Mouse (Mus musculus) midbrain, embryonic 13.5 days (tissue): ENCODE results near the gene Samd13. TPM values are rescaled to one million over a fixed set of nuclear protein-coding genes. Genes with fewer than 3 reads are reported as not detected.

Source experiments
- ATAC-seq: fragments of 200-750 bp; cut with Nextera tagmentation; 2 replicates; pipeline ENCODE4 v1.8.0; 2017; ENCODE audit warnings: mild to moderate bottlenecking, moderate TSS enrichment, moderate library complexity
- H3K27ac ChIP-seq: fragments of 300-500 bp; sonication (generic); 2 replicates; pipeline ENCODE4 v1.5.1; 2015; ENCODE audit warnings: inconsistent platforms, mild to moderate bottlenecking, moderate library complexity
- H3K27me3 ChIP-seq: fragments of 300-500 bp; sonication (generic); 2 replicates; pipeline ENCODE4 v1.6.1; 2015; ENCODE audit warnings: mild to moderate bottlenecking, inconsistent platforms
- H3K36me3 ChIP-seq: fragments of 300-500 bp; sonication (generic); 2 replicates; pipeline ENCODE4 v1.6.1; 2015; ENCODE audit warnings: mild to moderate bottlenecking, inconsistent platforms
- H3K4me1 ChIP-seq: fragments of 300-500 bp; sonication (generic); replicated peaks from 2 replicates; pipeline ENCODE4 v1.6.1; 2015; ENCODE audit warnings: inconsistent platforms
- H3K4me2 ChIP-seq: fragments of 300-500 bp; sonication (generic); replicated peaks from 2 replicates; pipeline ENCODE4 v1.6.1; 2015; ENCODE audit warnings: moderate library complexity, mild to moderate bottlenecking, inconsistent platforms
- H3K4me3 ChIP-seq: fragments of 300-500 bp; sonication (generic); replicated peaks from 2 replicates; pipeline ENCODE4 v1.5.1; 2015; ENCODE audit warnings: mild to moderate bottlenecking, inconsistent platforms
- H3K9ac ChIP-seq: fragments of 300-500 bp; sonication (generic); replicated peaks from 2 replicates; pipeline ENCODE4 v1.6.1; 2015; ENCODE audit warnings: mild to moderate bottlenecking, inconsistent platforms
- H3K9me3 ChIP-seq: fragments of 300-500 bp; sonication (generic); 2 replicates; pipeline ENCODE4 v1.6.1; 2016; ENCODE audit warnings: mild to moderate bottlenecking, inconsistent platforms
- WGBS: fragments of 180-500 bp; shearing (Covaris S2); methylation state at CpG from one replicate; pipeline ENCODE4 v1.1.7; 2015; 5-methylcytosine and 5-hydroxymethylcytosine counted together
- polyA plus RNA-seq: library from polyadenylated mRNA; unstranded; fragments of >200 nt; fragmentation: Nextera tagmentation; extraction: Ambion mirVana; gene quantifications from 2 replicates; pipeline ENCODE4 v1.2.1, GENCODE M21; 2015

Samd13 gene
- polyA plus RNA-seq, 1 experiment from 2014 or later: 0.52 TPM

GRCm38 (mm10) chr3:146661001-146661400 lies 24.4 kb downstream of the Samd13 start:
- Histone ChIP-seq H3K27me3 (no peaks in the 10 kb centered on the region), H3K27ac (no peak overlapping the region), H3K4me3 (no peak overlapping the region), H3K36me3 (no peaks in the 10 kb centered on the region), H3K9me3 (no peaks in the 10 kb centered on the region), H3K4me2 (no peak overlapping the region), H3K4me1 (no peaks in the 10 kb centered on the region), H3K9ac (no peak overlapping the region)
- WGBS: 79% methylated on average over 6 of the region's 6 CpGs
- no peak for ATAC-seq

GRCm38 (mm10) chr3:146659321-146659720 lies 26.1 kb downstream of the Samd13 start:
- H3K9me3 ChIP-seq: no peaks in the 10 kb centered on the region
- no peak overlapping the region for H3K4me3 ChIP-seq
- H3K9ac ChIP-seq: no peak overlapping the region
- no peaks in the 10 kb centered on the region for H3K4me1 ChIP-seq
- no peaks in the 10 kb centered on the region for H3K36me3 ChIP-seq
- ATAC-seq: no peak
- H3K27ac ChIP-seq: no peak overlapping the region
- no peak overlapping the region for H3K4me2 ChIP-seq
- WGBS: 95% methylated on average over 5 of the region's 5 CpGs
- no peaks in the 10 kb centered on the region for H3K27me3 ChIP-seq

DNA sequence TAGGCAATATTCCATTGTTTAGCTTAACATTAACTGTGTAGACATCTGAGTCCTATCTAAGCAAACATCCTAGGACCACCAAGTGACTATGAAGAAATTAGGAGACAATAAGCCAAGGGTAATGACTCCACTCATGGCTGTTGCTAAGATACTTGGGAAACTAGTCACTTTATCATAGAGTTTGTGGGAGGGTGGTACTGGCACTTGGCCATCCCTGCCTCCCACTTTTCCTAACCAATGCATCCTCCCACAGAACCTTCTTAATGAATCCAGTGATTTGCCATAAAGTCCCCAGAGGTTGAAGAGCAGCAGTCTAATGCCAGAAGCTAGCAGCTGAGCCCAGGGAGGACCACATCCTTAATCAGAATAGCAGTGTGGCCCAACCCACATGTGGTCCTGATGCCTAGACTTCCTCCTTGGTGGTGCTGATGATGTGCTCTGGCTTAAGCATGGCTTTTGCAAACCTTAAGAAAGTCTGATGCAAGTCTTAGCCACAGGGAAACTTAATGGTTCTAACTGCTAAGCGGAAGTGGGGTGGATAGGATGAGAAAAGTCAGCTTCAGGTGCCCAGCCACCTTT lies 27.2 kb downstream of the Samd13 start:
- Histone ChIP-seq H3K4me3 (no peak overlapping the region), H3K27ac (no peak overlapping the region), H3K4me1 (no peaks in the 10 kb centered on the region), H3K9ac (no peak overlapping the region), H3K4me2 (no peak overlapping the region), H3K9me3 (no peaks in the 10 kb centered on the region), H3K27me3 (no peaks in the 10 kb centered on the region), H3K36me3 (no peaks in the 10 kb centered on the region)
- no peak for ATAC-seq
- 88% methylated on average over 1 of the region's 1 CpGs for WGBS

- no peaks in the 10 kb centered on the region for H3K27me3 ChIP-seq
- no peaks in the 10 kb centered on the region for H3K36me3 ChIP-seq
- no peak overlapping the region for H3K4me2 ChIP-seq
- ATAC-seq: no peak
- no peak overlapping the region for H3K9ac ChIP-seq
- no peak overlapping the region for H3K27ac ChIP-seq
- H3K4me1 ChIP-seq: no peaks in the 10 kb centered on the region
- 92% methylated on average over 5 of the region's 5 CpGs for WGBS
- H3K4me3 ChIP-seq: no peak overlapping the region
- no peaks in the 10 kb centered on the region for H3K9me3 ChIP-seq
Observed at GRCm38 (mm10) chr3:146657433-146657832, 28.0 kb downstream of the Samd13 start.

DNA sequence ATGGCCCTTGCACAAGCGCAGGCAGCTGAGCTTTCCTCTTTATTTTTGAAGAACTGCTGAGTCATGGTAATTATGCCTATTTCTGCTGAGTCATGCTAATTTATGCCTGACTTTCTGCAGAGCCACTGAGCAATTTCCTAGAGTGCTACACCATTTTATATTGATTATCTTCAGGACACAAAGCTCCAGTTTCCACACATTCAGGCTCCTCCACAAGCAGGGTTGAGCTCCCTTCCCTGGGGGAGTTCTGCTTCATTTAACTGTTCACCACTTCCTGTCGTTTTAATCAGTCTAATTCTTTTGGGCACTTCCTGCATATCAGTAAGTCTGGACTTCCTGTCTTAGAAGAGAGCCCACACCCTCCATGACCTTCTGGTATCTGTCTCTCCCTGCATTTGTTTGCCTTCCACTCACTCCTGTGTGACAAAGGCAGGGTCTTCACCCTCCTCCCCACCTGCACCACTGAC lies 30.2 kb downstream of the Samd13 start:
- H3K4me3 ChIP-seq: no peak overlapping the region
- H3K27ac ChIP-seq: no peak overlapping the region
- H3K27me3 ChIP-seq: no peaks in the 10 kb centered on the region
- WGBS: 79% methylated on average over 2 of the region's 2 CpGs
- no peak overlapping the region for H3K4me2 ChIP-seq
- no peaks in the 10 kb centered on the region for H3K9me3 ChIP-seq
- H3K4me1 ChIP-seq: no peaks in the 10 kb centered on the region
- no peak for ATAC-seq
- H3K36me3 ChIP-seq: no peaks in the 10 kb centered on the region
- H3K9ac ChIP-seq: no peak overlapping the region

GRCm38 (mm10) chr3:146653692-146654091 lies 31.7 kb downstream of the Samd13 start:
- no peak for ATAC-seq
- no peaks in the 10 kb centered on the region for H3K27me3 ChIP-seq

GRCm38 (mm10) chr3:146652431-146652830 lies 33.0 kb downstream of the Samd13 start:
- no peaks in the 10 kb centered on the region for H3K27me3 ChIP-seq
- no peak for ATAC-seq
- H3K36me3 ChIP-seq: no peaks in the 10 kb centered on the region
- no peak overlapping the region for H3K4me2 ChIP-seq
- WGBS: 93% methylated on average over 5 of the region's 5 CpGs
- no peak overlapping the region for H3K27ac ChIP-seq
- no peak overlapping the region for H3K9ac ChIP-seq
- no peak overlapping the region for H3K4me3 ChIP-seq
- H3K9me3 ChIP-seq: no peaks in the 10 kb centered on the region
- no peaks in the 10 kb centered on the region for H3K4me1 ChIP-seq

More at GRCm38 (mm10) chr3:146653692-146654091, 31.7 kb downstream of the Samd13 start:
- H3K9me3 ChIP-seq: no peaks in the 10 kb centered on the region
- no peak overlapping the region for H3K4me3 ChIP-seq
- WGBS: 87% methylated on average over 6 of the region's 6 CpGs
- H3K27ac ChIP-seq: no peak overlapping the region
- H3K9ac ChIP-seq: no peak overlapping the region
- no peak overlapping the region for H3K4me2 ChIP-seq
- H3K4me1 ChIP-seq: no peaks in the 10 kb centered on the region
- H3K36me3 ChIP-seq: no peaks in the 10 kb centered on the region

GRCm38 (mm10) chr3:146651217-146651616 lies 34.2 kb downstream of the Samd13 start, which contains the start of gene 4930503B20Rik:
TSS of gene 4930503B20Rik (minus strand) at chr3:146651317.
- ATAC-seq: no peak
- H3K27ac ChIP-seq: no peak within 1 kb of the TSS
- WGBS: 95% methylated on average over 3 of the region's 3 CpGs
- no peak within 1 kb of the TSS for H3K4me2 ChIP-seq
- H3K4me1 ChIP-seq: no peaks in the 10 kb centered on the region
- H3K27me3 ChIP-seq: no peaks in the 10 kb centered on the region
- H3K36me3 ChIP-seq: no peaks in the 10 kb centered on the region
- no peaks in the 10 kb centered on the region for H3K9me3 ChIP-seq
- no peak within 1 kb of the TSS for H3K9ac ChIP-seq
- no peak within 1 kb of the TSS for H3K4me3 ChIP-seq

DNA sequence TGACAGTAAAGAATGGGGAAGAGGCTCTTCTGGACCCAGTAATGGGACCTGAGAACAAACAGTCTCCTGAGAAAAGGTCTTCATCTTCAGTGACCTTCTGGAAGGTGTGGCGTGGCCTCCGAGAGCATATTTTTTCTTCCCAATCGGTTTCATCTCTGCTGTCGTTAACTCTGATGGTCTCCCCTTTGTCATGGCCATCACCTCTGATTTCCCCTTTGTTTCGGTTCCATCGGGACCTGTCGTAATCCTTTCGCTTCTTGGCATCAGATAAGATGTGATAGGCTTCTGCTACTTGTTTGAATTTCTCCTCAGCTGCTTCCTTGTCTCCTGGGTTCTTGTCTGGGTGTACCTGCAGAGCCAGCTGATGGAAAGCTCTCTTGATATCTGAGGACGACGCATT lies 34.7 kb downstream of the Samd13 start:
- no peaks in the 10 kb centered on the region for H3K36me3 ChIP-seq
- WGBS: 89% methylated on average over 10 of the region's 10 CpGs
- no peak overlapping the region for H3K9ac ChIP-seq
- H3K4me3 ChIP-seq: no peak overlapping the region
- H3K27ac ChIP-seq: no peak overlapping the region
- no peak overlapping the region for H3K4me2 ChIP-seq
- no peak for ATAC-seq
- H3K4me1 ChIP-seq: no peaks in the 10 kb centered on the region
- no peaks in the 10 kb centered on the region for H3K27me3 ChIP-seq
- no peaks in the 10 kb centered on the region for H3K9me3 ChIP-seq

GRCm38 (mm10) chr3:146649311-146649894 lies 36.0 kb downstream of the Samd13 start:
- no peaks in the 10 kb centered on the region for H3K9me3 ChIP-seq
- no peak overlapping the region for H3K4me2 ChIP-seq
- no peak overlapping the region for H3K27ac ChIP-seq
- H3K36me3 ChIP-seq: no peaks in the 10 kb centered on the region
- no peaks in the 10 kb centered on the region for H3K27me3 ChIP-seq
- no peak for ATAC-seq
- no peak overlapping the region for H3K4me3 ChIP-seq
- H3K4me1 ChIP-seq: no peaks in the 10 kb centered on the region
- no peak overlapping the region for H3K9ac ChIP-seq
- WGBS: 78% methylated on average over 10 of the region's 10 CpGs

DNA sequence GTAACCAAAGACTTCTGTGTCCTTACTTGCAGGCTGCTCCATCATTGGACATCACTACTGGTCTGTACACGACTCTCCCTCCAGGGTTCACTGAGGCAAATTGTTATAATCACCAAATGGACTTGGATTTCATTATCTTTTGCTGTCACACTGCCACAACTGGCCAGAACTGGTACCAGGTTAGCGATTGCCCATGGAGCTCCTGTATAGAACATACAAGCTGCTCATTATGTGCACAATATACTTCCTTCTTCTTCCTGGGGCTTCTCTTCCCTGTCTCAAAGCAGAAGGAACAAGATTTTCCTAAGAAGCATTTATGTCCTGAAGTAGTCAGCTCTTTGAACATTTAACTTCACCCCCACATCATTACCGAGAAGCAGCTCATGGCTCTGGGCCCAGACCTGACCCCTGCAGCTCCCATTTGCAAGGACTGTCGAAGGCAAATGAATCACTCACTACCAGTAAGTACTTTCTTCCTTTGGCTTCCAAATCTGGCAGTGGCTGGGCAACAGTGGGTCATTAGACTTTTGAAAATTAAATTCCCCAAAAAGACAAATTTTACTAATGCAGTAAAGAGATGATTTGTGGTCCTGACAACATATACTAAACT lies 43.5 kb downstream of the Samd13 start:
- no peak overlapping the region for H3K4me2 ChIP-seq
- ATAC-seq: no peak

GRCm38 (mm10) chr3:146632506-146632905 lies 52.9 kb downstream of the Samd13 start:
- Histone ChIP-seq H3K27ac (no peak overlapping the region), H3K4me1 (no peaks in the 10 kb centered on the region), H3K4me2 (no peak overlapping the region), H3K36me3 (no peaks in the 10 kb centered on the region), H3K9ac (no peak overlapping the region), H3K4me3 (no peak overlapping the region), H3K27me3 (no peaks in the 10 kb centered on the region), H3K9me3 (no peaks in the 10 kb centered on the region)
- no peak for ATAC-seq
- 89% methylated on average over 5 of the region's 5 CpGs for WGBS

More for the DNA sequence above, 43.5 kb downstream of the Samd13 start:
- no peaks in the 10 kb centered on the region for H3K4me1 ChIP-seq
- no peak overlapping the region for H3K27ac ChIP-seq
- H3K27me3 ChIP-seq: no peaks in the 10 kb centered on the region
- H3K4me3 ChIP-seq: no peak overlapping the region
- no peaks in the 10 kb centered on the region for H3K36me3 ChIP-seq
- no peaks in the 10 kb centered on the region for H3K9me3 ChIP-seq
- no peak overlapping the region for H3K9ac ChIP-seq
- WGBS: 61% methylated on average over 4 of the region's 4 CpGs
